Mouse (Mus musculus): Measurements from ENCODE around the gene Kcnq2. TPM values are rescaled to one million over a fixed set of nuclear protein-coding genes. Genes with fewer than 3 reads are reported as not detected.

Kcnq2 gene
- polyA plus RNA-seq, 1 experiment from 2014 or later = 0.75 TPM

GRCm38 (mm10) chr2:181152701-181153100 is 17.6 kb upstream of the Kcnq2 start:
- 91% methylated on average over 17 of the region's 17 CpGs for WGBS
- Histone ChIP-seq H3K27ac (ENCODE audit: low read length) (no peak overlapping the region), H3K4me2 (ENCODE audit: low read depth, low read length) (no peak overlapping the region), H3K27me3 (replicated peaks; ENCODE audit: control insufficient read depth, insufficient read depth, low read length) (peaks cover 47% of the 10 kb centered on the region), H3K9ac (ENCODE audit: low read depth, low read length) (no peak overlapping the region), H3K4me3 (ENCODE audit: low read length) (no peak overlapping the region), H3K9me3 (ENCODE audit: control insufficient read depth, low read length) (no peaks in the 10 kb centered on the region), H3K4me1 (ENCODE audit: control insufficient read depth, insufficient read depth, low read length) (peaks cover 3% of the 10 kb centered on the region), H3K36me3 (ENCODE audit: control insufficient read depth, insufficient read depth, low read length) (no peaks in the 10 kb centered on the region)
- no peak for ATAC-seq

GRCm38 (mm10) chr2:181150281-181150680 is 15.2 kb upstream of the Kcnq2 start:
- 71% methylated on average over 6 of the region's 6 CpGs for WGBS
- Histone ChIP-seq H3K4me3 (ENCODE audit: low read length) (no peak overlapping the region), H3K9ac (ENCODE audit: low read depth, low read length) (no peak overlapping the region), H3K36me3 (ENCODE audit: control insufficient read depth, insufficient read depth, low read length) (no peaks in the 10 kb centered on the region), H3K4me2 (ENCODE audit: low read depth, low read length) (no peak overlapping the region), H3K27ac (ENCODE audit: low read length) (no peak overlapping the region), H3K27me3 (replicated peaks; ENCODE audit: control insufficient read depth, insufficient read depth, low read length) (peaks cover 39% of the 10 kb centered on the region), H3K9me3 (ENCODE audit: control insufficient read depth, low read length) (no peaks in the 10 kb centered on the region), H3K4me1 (ENCODE audit: control insufficient read depth, insufficient read depth, low read length) (peaks cover 3% of the 10 kb centered on the region)
- ATAC-seq = no peak

- WGBS = 12% methylated on average over 31 of the region's 31 CpGs
- peak overlapping the region; percentile 88 for H3K4me2 ChIP-seq (ENCODE audit: low read depth, low read length)
Measured at GRCm38 (mm10) chr2:181148318-181148955, 13.3 kb upstream of the Kcnq2 start.

GRCm38 (mm10) chr2:181147546-181148317 is 12.6 kb upstream of the Kcnq2 start:
- 1% methylated on average over 61 of the region's 61 CpGs for WGBS
- no peak overlapping the region for H3K27ac ChIP-seq (ENCODE audit: low read length)
- no peaks in the 10 kb centered on the region for H3K9me3 ChIP-seq (ENCODE audit: control insufficient read depth, low read length)
- peak overlapping the region; percentile 88 for H3K4me2 ChIP-seq (ENCODE audit: low read depth, low read length)
- H3K4me3 ChIP-seq (ENCODE audit: low read length) = peak overlapping the region; percentile 49
- peaks cover 31% of the 10 kb centered on the region for H3K27me3 ChIP-seq (replicated peaks; ENCODE audit: control insufficient read depth, insufficient read depth, low read length)
- peak overlapping the region; percentile 46; the same call in 1 of the 2 replicates for H3K9ac ChIP-seq (ENCODE audit: low read depth, low read length)
- H3K4me1 ChIP-seq (ENCODE audit: control insufficient read depth, insufficient read depth, low read length) = peaks cover 3% of the 10 kb centered on the region
- H3K36me3 ChIP-seq (ENCODE audit: control insufficient read depth, insufficient read depth, low read length) = no peaks in the 10 kb centered on the region
- 0 out of 2 replicates have a peak, but pooled peaks have one; percentile 46 for ATAC-seq

More at GRCm38 (mm10) chr2:181148318-181148955, 13.3 kb upstream of the Kcnq2 start:
- Histone ChIP-seq H3K27ac (ENCODE audit: low read length) (no peak overlapping the region), H3K27me3 (replicated peaks; ENCODE audit: control insufficient read depth, insufficient read depth, low read length) (peaks cover 31% of the 10 kb centered on the region), H3K4me3 (ENCODE audit: low read length) (peak overlapping the region; percentile 49), H3K4me1 (ENCODE audit: control insufficient read depth, insufficient read depth, low read length) (peaks cover 3% of the 10 kb centered on the region), H3K9ac (ENCODE audit: low read depth, low read length) (no peak overlapping the region), H3K9me3 (ENCODE audit: control insufficient read depth, low read length) (no peaks in the 10 kb centered on the region), H3K36me3 (ENCODE audit: control insufficient read depth, insufficient read depth, low read length) (no peaks in the 10 kb centered on the region)
- no peak for ATAC-seq

GRCm38 (mm10) chr2:181146976-181147545 is 12.0 kb upstream of the Kcnq2 start:
- Histone ChIP-seq H3K27me3 (replicated peaks; ENCODE audit: control insufficient read depth, insufficient read depth, low read length) (peaks cover 31% of the 10 kb centered on the region), H3K27ac (ENCODE audit: low read length) (no peak overlapping the region), H3K9me3 (ENCODE audit: control insufficient read depth, low read length) (no peaks in the 10 kb centered on the region), H3K36me3 (ENCODE audit: control insufficient read depth, insufficient read depth, low read length) (no peaks in the 10 kb centered on the region), H3K9ac (ENCODE audit: low read depth, low read length) (no peak overlapping the region), H3K4me2 (ENCODE audit: low read depth, low read length) (no peak overlapping the region), H3K4me1 (ENCODE audit: control insufficient read depth, insufficient read depth, low read length) (peaks cover 3% of the 10 kb centered on the region), H3K4me3 (ENCODE audit: low read length) (no peak overlapping the region)
- 52% methylated on average over 4 of the region's 4 CpGs for WGBS
- no peak for ATAC-seq

- Histone ChIP-seq H3K36me3 (ENCODE audit: control insufficient read depth, insufficient read depth, low read length) (no peaks in the 10 kb centered on the region), H3K4me2 (ENCODE audit: low read depth, low read length) (no peak overlapping the region), H3K9ac (ENCODE audit: low read depth, low read length) (no peak overlapping the region), H3K4me1 (ENCODE audit: control insufficient read depth, insufficient read depth, low read length) (peaks cover 3% of the 10 kb centered on the region), H3K9me3 (ENCODE audit: control insufficient read depth, low read length) (no peaks in the 10 kb centered on the region), H3K27me3 (replicated peaks; ENCODE audit: control insufficient read depth, insufficient read depth, low read length) (peaks cover 25% of the 10 kb centered on the region), H3K4me3 (ENCODE audit: low read length) (no peak overlapping the region), H3K27ac (ENCODE audit: low read length) (no peak overlapping the region)
- ATAC-seq = no peak
- 79% methylated on average over 2 of the region's 2 CpGs for WGBS
Measured at GRCm38 (mm10) chr2:181144675-181145074, 9.6 kb upstream of the Kcnq2 start.

- 57% methylated on average over 2 of the region's 2 CpGs for WGBS
- H3K36me3 ChIP-seq (ENCODE audit: control insufficient read depth, insufficient read depth, low read length) = no peaks in the 10 kb centered on the region
- no peak overlapping the region for H3K4me2 ChIP-seq (ENCODE audit: low read depth, low read length)
- no peak for ATAC-seq
- H3K4me1 ChIP-seq (ENCODE audit: control insufficient read depth, insufficient read depth, low read length) = peaks cover 3% of the 10 kb centered on the region
- H3K9me3 ChIP-seq (ENCODE audit: control insufficient read depth, low read length) = no peaks in the 10 kb centered on the region
- H3K4me3 ChIP-seq (ENCODE audit: low read length) = no peak overlapping the region
- H3K27me3 ChIP-seq (replicated peaks; ENCODE audit: control insufficient read depth, insufficient read depth, low read length) = peaks cover 23% of the 10 kb centered on the region
- no peak overlapping the region for H3K27ac ChIP-seq (ENCODE audit: low read length)
- no peak overlapping the region for H3K9ac ChIP-seq (ENCODE audit: low read depth, low read length)
Measured at GRCm38 (mm10) chr2:181143509-181144276, 8.6 kb upstream of the Kcnq2 start.

GRCm38 (mm10) chr2:181142703-181143135 is 7.6 kb upstream of the Kcnq2 start:
- 63% methylated on average over 8 of the region's 8 CpGs for WGBS
- no peaks in the 10 kb centered on the region for H3K9me3 ChIP-seq (ENCODE audit: control insufficient read depth, low read length)
- no peak overlapping the region for H3K9ac ChIP-seq (ENCODE audit: low read depth, low read length)

More at GRCm38 (mm10) chr2:181142703-181143135, 7.6 kb upstream of the Kcnq2 start:
- Histone ChIP-seq H3K27ac (ENCODE audit: low read length) (no peak overlapping the region), H3K4me2 (ENCODE audit: low read depth, low read length) (no peak overlapping the region), H3K27me3 (replicated peaks; ENCODE audit: control insufficient read depth, insufficient read depth, low read length) (peaks cover 19% of the 10 kb centered on the region), H3K36me3 (ENCODE audit: control insufficient read depth, insufficient read depth, low read length) (no peaks in the 10 kb centered on the region), H3K4me3 (ENCODE audit: low read length) (no peak overlapping the region), H3K4me1 (ENCODE audit: control insufficient read depth, insufficient read depth, low read length) (no peaks in the 10 kb centered on the region)
- no peak for ATAC-seq
